In genomic region chr3:37934905-37935708, GRCm38 (mm10) we compare ENCODE assay signal across 8 mouse cellular contexts.
DNase-seq lines count a peak whose midpoint lies in the region; ATAC-seq and TF ChIP-seq lines count a peak whose summit lies in the region.

No protein-coding gene starts in this region.

- peak overlapping the region; percentile 4; the same call in 1 of the 2 replicates for H3K4me2 ChIP-seq in intestine, embryonic 14.5 days (ENCODE audit: low read length)
- no peak overlapping the region; the same call in 1 of the 2 replicates for H3K4me2 ChIP-seq in intestine, postnatal 0 days (replicated peaks; ENCODE audit: low read depth)
- H3K4me2 ChIP-seq in liver, embryonic 13.5 days = no peak overlapping the region

- no peaks in the 10 kb centered on the region for H3K9me3 ChIP-seq in intestine, embryonic 14.5 days (ENCODE audit: control insufficient read depth, low read length)
- H3K9me3 ChIP-seq in intestine, postnatal 0 days (ENCODE audit: control insufficient read depth) = no peaks in the 10 kb centered on the region
- no peaks in the 10 kb centered on the region for H3K9me3 ChIP-seq in liver, embryonic 13.5 days (replicated peaks)

- 0 out of 2 replicates have a peak, but pooled peaks have one; percentile 51 for ATAC-seq in intestine, embryonic 14.5 days (replicated peaks; ENCODE audit: low FRiP score, low TSS enrichment, low read depth)
- no peak for ATAC-seq in intestine, postnatal 0 days
- peak; percentile 29; the same call in 1 of the 2 replicates for ATAC-seq in common myeloid progenitor, adult 5-6 weeks (replicated peaks; ENCODE audit: low read depth, poor library complexity, severe bottlenecking)
- peak; percentile 39; the same call in 1 of the 2 replicates for ATAC-seq in liver, embryonic 13.5 days (ENCODE audit: low read depth)

- no peak for DNase-seq in intestine, embryonic 14.5 days (ENCODE audit: low spot score)
- peak; percentile 69 for DNase-seq in heart, postnatal 4 days
- no peak for DNase-seq in liver, embryonic 13.5 days
- no peak for DNase-seq in Muller cell, postnatal 12 days (ENCODE audit: inconsistent ontology term)
- no peak for DNase-seq in layer of hippocampus, adult 8-10 months (ENCODE audit: low spot score in 2 of 2)
- DNase-seq in right cerebral cortex, postnatal 25 days = no peak

- no peaks in the 10 kb centered on the region for H3K27me3 ChIP-seq in intestine, embryonic 14.5 days (replicated peaks; ENCODE audit: control insufficient read depth, insufficient read depth, low read length)
- H3K27me3 ChIP-seq in intestine, postnatal 0 days (replicated peaks; ENCODE audit: control insufficient read depth, insufficient read depth, low read length) = no peaks in the 10 kb centered on the region
- no peaks in the 10 kb centered on the region for H3K27me3 ChIP-seq in liver, embryonic 13.5 days

- H3K9ac ChIP-seq in intestine, embryonic 14.5 days (ENCODE audit: low read length) = no peak overlapping the region
- no peak overlapping the region for H3K9ac ChIP-seq in intestine, postnatal 0 days (ENCODE audit: low read depth, low read length)
- H3K9ac ChIP-seq in liver, embryonic 13.5 days = no peak overlapping the region

- H3K27ac ChIP-seq in intestine, embryonic 14.5 days (ENCODE audit: low read depth) = peak overlapping the region; percentile 60
- H3K27ac ChIP-seq in intestine, postnatal 0 days (ENCODE audit: low read depth, low read length) = no peak overlapping the region
- H3K27ac ChIP-seq in liver, embryonic 13.5 days = peak overlapping the region; percentile 25; the same call in 1 of the 2 replicates

- no peak overlapping the region for H3K4me3 ChIP-seq in intestine, embryonic 14.5 days (ENCODE audit: low read depth, low read length)
- H3K4me3 ChIP-seq in intestine, postnatal 0 days (ENCODE audit: low read depth, low read length) = no peak overlapping the region
- no peak overlapping the region for H3K4me3 ChIP-seq in liver, embryonic 13.5 days (replicated peaks)

- no peak for TF ChIP-seq CTCF in intestine, postnatal 0 days (IDR thresholded peaks at IDR 0.05; ENCODE audit: low read depth)

- H3K36me3 ChIP-seq in intestine, embryonic 14.5 days (ENCODE audit: control insufficient read depth, insufficient read depth, low read length) = no peaks in the 10 kb centered on the region
- no peaks in the 10 kb centered on the region for H3K36me3 ChIP-seq in intestine, postnatal 0 days (ENCODE audit: control insufficient read depth, insufficient read depth)
- H3K36me3 ChIP-seq in liver, embryonic 13.5 days = no peaks in the 10 kb centered on the region

- whole genome bisulfite sequencing in intestine, embryonic 14.5 days = 16% methylated on average over 10 of the region's 10 CpGs
- 26% methylated on average over 10 of the region's 10 CpGs for WGBS in intestine, postnatal 0 days
- WGBS in liver, embryonic 13.5 days (ENCODE audit: insufficient replicate concordance) = 37% methylated on average over 10 of the region's 10 CpGs

- peaks cover 31% of the 10 kb centered on the region for H3K4me1 ChIP-seq in intestine, embryonic 14.5 days (replicated peaks; ENCODE audit: control insufficient read depth, insufficient read depth, low read length)
- peaks cover 18% of the 10 kb centered on the region for H3K4me1 ChIP-seq in intestine, postnatal 0 days (replicated peaks; ENCODE audit: control insufficient read depth, insufficient read depth, low read length)
- 0 out of 2 replicates have a peak, but pooled peaks cover 9% of the 10 kb centered on the region for H3K4me1 ChIP-seq in liver, embryonic 13.5 days (replicated peaks)
